Mouse (Mus musculus) cerebellum, adult 11 months (tissue): ENCODE results near the gene Cfap126.

Experiments
- DNase-seq: peaks from one replicate; pipeline ENCODE4 v3.0.0; 2022

Cfap126 gene

DNA sequence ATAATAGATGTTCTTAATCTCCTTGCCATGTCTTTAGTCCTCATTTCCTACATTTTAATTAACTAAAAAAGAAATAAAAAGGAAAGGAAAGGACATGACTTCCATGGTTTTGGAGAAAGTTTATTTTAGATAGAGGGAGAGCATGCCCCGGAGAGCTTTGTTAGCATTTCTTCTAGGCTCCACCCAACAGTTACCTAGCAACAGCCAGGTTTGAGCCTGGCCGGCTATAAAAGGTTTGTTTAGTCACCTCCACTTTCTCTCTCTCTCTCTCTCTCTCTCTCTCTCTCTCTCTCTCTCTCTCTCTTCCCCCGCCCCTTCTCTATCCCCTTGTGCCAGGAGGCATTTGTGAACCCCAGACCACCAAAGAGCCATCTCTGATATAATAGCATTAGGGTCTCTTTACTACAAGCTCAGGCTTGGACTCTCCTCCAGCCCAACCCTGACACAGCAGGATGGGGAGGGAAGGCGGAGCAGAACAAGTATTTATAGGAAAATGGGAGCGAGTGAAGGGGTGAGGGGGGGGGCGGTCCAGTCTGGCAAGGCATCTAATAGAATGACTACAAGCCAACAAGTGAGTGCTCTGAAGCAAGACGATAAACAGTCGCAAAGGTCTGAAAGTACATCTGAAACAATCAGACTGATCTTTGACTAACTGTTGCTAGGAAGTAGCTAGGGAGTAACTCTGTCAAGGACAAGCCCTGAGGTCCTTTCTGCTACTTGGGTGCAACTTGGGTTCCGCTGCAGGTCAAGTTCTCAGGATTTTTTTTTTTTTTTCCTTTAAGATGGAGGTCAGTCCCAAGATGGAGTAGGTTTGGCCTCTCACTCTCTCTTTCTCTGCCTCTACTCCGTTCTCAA, 17.4 kb upstream of the Cfap126 start:
- no peak for DNase-seq

DNA sequence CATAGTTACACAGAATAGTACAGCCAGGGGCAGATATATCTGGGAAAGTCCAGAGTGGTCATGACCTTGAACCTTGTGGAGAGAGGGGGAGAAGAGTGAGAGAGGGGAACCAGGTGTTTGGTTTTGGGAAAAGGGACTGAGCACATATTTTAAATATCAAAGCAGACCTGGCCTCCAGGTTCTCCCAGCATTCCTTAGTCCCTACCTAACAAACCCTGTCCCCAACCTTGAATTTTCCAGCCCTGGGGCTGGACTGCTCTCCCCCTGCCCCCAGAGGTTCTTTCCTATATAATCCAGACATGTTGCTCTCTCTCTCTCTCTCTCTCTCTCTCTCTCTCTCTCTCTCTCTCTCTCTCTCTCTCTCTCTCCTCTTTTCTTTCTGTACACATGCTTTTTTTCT, 16.6 kb upstream of the Cfap126 start:
- DNase-seq = no peak

DNA sequence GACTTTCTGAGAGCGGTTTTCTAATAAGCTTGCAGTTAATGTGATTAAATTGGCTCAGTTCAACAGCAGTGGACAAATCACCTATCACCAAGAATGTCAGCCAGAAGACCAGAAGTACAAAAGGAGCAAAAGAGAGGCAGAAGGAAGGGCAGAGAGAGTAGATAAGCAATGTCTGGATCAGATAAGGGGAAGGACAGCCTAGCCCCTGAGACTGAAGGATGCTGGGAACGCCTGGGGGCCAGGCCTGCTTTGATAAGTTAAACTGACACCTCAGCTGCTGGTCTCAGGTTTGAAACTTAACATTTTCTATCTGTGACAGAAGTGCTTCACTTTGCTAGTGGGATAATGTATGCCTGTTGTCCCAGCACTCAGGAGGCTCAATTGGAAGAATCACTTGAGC, 16.1 kb upstream of the Cfap126 start:
- DNase-seq = no peak

DNA sequence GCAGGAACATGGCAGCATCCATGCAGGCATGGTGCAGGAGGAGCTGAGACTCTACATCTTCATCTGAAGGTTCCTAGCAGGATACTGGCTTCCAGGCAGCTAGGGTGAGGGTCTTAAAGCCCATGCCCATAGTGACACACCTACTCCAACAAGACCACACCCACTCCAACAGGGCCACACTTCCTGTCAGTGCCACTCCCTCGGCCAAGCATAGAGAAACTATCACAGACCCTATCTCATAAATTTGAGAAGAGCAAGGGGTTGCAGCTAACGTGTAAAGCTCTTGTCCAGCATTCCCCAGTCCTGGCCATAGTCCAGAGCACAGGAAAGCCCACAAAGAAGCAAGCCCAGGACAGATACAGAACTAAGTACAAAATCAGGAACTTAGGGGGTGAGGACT, 12.7 kb upstream of the Cfap126 start:
- peak; percentile 14 for DNase-seq

DNA sequence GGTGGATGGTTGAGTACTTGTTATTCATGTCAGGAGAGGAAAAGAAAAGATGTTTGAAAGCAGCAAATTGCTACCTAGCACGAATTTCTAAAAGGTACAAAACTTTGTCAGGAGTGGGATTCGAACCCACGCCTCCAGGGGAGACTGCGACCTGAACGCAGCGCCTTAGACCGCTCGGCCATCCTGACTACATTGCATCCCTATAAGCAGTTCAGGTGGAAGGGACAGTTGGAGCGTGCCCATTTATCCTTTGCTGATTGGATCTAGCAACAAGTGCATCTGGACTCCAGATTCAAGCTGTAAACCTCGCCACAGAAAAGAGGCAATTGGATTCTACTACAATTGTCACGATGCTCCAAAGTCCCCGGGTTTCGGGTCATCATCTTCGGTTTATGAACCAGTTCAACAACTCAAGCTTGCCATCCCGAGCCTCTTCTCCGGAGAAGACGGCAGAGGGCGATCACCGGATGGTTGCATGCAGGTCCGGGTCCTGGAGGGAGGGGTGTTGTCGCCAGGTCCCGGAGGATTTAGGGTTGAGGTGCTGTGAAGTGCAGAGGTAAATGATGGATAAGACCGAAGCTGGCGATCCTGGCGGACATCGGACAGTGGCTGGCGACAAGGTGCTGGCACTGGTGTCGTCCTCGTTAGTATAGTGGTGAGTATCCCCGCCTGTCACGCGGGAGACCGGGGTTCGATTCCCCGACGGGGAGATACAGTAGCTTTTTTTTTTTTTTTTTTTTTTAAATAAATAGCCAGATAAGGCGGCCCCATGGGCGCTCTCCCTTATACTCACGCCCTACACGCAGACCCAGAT, 11.8 kb upstream of the Cfap126 start:
- DNase-seq = peak; percentile 88

DNA sequence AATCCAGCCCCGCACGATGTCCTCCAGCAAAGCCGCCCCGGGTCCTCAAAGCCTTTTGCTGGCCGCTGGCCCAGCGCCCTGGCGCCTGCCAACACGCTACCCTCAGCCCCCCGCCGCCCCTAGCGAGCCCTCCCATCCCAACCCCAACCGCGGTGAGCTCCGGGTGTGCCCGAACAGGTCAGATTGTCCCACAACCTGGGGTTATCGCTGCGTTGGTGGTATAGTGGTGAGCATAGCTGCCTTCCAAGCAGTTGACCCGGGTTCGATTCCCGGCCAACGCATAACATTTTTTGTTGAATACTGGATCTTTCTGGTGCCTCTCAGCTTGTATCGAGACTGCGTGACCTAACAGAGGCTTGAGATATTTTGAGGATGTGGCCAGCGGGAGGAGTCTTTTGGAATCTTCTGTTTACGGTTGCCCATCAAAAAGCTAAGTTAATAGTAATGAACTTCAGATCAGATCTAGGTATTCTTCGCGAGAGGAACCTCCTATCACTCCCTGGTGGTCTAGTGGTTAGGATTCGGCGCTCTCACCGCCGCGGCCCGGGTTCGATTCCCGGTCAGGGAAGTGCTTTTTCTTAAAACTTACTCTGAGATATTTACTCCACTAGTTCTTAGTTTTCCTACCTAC, 11.1 kb upstream of the Cfap126 start:
- DNase-seq = peak; percentile 82

DNA sequence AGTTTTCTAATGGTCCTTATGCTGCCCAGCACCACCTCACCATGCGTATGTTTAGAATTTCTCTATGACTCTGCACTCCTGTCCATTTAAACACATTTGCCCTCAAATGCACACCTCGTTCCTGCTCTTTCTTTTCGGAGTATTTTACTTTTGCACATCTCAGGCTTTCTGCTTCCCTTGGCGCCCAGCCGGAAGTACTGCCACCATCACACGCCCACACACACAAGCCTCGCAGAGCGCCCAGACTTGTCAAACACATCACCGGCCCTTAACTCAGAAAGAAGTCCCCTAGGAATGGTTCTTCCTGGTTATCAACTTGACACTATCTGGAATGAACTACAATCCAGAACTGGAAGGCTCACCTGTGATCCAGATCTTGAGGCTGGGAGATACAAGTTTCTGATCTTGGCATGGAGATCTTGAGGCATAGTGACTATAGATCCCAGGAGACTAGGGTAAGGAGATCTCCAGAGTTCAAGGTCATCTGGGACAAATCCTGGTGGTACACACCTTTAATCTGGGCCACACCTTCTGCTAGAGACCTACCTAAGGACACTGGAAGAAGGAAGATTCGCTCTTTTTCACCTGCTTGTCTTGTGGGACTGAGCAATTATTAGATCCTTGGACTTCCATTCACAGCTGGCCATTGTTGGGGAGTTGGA, 10.4 kb upstream of the Cfap126 start:
- DNase-seq = no peak

DNA sequence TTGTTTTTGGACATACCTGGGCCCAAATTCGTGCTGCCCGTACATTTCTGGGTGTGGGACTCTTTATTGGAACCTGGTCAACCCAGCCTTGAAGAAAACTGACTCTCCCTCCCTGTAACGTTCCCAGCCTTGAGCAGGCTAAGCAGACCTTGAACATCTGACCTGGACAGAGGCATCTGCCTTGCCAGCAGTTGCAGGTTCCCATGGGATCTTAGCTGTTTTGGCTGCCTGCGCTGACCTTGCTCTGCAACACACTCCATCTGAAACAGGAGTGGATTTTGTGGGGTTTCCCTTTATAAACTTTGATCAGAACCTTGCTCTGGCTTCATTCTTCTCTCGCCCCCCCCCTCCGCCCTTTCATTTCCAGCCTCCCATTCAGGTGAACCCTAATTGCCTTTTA, 8.5 kb upstream of the Cfap126 start:
- DNase-seq = no peak

DNA sequence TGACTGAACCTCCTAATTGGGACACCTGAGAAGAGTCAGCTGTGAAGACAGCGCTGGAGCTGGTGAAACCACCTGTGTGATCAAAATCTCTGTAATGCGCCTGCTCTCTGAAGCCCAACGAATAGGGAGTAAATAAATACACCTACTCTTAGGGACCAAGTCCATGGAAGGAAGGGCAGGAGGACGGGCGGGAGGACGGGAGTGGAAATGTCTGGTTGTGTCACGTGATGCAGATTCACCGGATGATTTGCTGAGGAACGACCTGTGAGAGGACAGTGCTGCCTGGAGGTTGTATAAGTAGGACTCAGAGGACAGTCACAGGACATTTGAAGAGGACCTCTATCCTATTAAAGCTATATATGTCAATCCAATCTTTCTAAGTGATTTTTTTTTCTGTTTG, 4.1 kb upstream of the Cfap126 start:
- DNase-seq = no peak

DNA sequence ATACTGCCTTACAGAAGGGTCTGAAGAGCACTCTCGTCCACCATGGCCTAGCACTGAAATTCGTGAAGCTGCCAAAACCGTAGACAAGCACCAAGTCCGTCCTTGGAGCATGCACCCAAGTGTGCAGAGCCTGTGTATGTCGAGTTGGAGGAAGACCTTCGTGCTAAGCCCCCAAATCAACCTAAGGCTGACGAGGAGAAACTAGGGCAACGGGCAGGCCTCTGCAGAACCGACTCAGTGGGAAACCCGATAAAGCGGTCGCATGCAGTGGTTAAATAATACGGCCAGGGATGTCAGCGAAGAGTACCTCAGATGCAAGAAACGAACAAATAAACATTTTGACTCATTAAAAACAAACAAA, 3.1 kb upstream of the Cfap126 start:
- no peak for DNase-seq

DNA sequence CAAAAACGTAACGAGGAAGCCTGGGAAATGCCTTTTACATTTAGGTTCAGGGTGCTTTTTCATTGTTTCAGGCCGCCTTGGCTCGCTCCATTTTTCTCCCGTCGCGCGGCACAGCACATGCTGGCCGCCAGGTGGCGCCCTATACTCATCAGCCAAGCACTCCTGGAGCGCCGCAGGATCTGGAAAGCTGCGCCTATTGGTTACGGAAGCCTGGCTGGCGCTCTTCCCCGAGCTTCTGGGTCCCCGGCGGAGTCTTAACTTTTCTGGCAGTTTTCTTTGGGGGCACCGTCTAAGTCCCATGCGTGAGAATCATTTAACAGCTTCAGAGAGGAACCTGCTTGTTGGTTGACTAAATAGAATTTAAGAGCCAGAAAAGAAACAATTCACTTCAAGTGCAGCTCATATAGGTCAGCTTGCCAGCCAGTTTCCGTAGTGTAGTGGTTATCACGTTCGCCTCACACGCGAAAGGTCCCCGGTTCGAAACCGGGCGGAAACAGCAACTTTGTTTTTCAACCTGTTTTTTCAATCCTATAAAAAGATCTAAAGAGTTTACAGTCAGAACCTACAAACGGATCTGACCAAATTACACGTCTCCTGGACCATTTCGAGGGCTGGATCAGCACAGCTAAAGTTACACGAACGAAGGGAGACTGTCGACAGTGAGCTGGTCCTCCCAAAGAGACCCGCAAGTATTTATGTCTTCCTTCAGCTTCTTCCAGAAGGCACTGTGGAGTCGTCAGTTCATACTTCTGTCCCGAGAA, 2.5 kb upstream of the Cfap126 start:
- peak; percentile 95 for DNase-seq

DNA sequence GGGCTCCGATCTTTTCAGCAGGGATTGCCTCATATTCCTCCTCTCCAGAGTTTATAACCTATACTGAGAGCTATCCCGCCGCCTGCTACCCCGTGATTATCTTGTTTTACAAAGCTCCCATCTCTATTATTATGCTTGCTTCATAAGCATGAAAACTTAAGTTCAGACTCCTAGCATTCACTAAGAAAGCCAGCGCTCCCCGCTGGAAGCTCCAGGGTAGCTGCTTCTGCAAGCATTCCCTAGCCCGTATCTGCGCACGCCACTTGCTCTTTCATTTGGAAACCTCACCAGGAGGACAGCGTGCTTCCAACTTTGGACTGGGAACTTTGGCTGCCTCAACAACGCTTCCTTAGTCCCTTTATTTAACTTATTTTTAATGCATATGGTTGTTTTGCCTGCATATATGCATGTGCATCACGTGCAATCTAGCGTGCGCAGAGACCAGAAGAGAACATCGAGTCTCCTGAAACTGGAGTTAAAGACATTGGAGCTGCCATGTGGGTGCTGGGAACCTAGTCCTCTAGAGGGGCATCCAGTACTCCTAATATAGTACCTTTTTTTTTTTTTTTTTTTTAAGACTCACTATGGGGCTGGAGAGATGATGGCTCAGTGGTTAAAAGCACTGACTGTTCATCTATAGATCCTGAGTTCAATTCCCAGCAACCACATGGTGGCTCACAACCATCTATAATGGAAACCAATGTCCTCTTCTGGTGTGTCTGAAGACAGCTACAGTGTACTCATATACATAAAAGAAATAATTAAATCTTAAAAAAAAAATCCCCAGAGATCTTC, 1.7 kb upstream of the Cfap126 start:
- DNase-seq = peak; percentile 23

DNA sequence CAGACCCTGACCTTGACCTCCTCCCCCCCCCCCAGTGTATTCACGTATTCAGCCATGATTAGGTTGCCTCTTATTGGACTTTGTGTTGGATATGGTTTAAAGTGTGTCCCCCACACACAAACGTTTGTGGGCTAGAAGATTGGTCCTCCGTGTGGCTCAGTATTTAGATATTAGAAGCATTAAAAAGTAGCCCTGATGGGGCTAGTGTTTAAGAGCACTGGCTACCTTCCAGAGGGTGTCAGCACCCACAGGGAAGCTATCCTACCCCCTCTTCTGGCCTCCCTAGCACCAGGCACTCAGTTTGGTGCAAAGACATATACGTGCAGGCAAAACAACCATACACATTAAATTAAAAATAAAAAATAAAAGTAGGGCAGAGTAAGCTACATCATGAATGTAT, 732 bp upstream of the Cfap126 start:
- no peak for DNase-seq

DNA sequence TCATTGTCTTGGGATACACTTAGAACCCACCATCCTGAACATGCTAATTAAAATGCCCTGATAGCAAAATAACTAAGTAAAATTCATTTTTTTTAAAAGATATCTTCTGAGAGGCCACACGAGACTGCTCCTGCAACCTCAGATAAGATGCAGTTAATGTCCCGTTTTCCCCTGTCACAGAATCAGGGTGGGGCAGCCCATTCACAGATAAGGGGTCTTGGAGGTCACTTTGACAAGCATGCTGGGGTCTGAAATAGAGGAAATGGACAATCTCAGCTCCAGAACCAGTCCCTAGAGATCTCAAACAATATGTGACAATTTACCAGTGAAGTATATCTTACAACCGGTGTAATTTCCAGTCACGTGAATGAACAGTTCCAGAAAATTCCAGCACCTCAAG, 2.6 kb downstream of the Cfap126 start:
- no peak for DNase-seq

DNA sequence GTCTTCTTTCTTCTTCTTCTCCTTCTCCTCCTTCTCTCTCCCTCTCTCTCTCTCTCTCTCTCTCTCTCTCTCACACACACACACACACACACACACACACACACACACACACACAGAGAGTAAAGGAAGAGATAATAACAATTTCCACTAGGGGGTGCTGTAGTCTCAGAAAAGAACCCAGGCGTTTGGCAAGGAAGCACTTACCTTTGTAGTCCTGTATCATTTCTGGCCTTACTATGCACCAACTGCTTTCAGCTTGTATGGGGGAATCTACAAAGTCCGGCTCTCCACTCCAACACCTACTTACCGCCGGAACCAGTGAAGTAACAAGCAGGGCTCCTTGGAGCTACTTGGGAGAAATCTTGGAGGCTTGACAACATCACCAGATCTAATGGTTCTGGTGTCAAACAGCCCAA, 4.6 kb downstream of the Cfap126 start:
- DNase-seq = peak; percentile 39

DNA sequence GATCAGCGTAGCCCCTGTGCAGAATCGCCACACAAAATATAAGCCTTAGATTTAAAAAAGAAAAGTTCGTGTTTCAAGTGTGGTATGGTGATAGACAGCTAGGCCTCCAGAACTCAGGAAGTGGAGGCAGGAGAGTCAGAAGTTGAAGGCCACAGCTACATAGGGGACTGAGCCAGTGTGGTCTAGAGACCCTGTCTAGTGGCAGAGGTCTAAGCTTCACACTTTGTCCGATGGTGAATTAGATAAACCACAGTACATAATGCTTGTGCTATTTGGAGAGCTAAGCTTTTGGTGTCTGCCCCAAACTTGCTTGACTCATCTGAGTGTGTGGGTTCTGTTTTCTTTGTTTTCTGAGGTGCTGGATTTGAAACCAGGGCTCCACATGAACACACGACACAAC, 5.3 kb downstream of the Cfap126 start:
- DNase-seq = no peak

DNA sequence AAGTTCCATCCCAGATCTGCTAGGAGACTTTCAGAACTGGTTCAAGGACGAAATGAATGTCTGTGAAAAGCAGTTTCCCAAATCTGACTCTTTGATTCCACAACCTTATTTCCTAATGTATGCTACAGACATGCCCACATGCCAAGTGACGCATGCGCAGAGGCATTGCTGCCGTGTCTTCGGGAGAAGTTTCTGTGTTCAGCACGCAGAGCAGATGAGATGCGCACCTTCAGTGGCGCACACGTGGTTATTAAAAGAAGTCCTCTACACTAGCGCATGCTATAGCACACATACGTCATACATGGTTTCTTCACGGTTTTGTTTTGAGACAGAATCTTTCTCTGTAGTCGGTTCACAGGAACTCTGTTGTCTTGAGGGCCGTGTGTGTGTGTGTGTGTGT, 5.7 kb downstream of the Cfap126 start:
- DNase-seq = no peak

DNA sequence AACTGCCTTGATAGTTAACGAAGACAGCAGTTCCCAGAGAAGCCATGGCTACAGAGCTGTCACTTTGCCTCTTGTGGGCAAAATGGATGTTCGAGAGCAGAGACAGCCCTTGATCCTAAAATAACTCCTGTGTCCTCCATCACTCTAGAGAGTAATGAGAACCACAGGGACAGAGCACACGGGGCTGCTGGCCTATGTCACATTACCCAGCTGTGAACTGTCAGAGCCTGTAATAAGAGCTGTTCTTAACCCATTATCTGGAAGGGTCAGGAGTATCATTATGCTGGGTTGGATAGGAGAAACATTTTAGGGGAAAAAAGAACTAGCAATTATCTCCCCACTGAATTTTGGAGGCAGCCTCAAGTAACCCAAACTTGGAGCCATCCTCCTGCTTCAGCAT, 7.2 kb downstream of the Cfap126 start:
- DNase-seq = no peak

DNA sequence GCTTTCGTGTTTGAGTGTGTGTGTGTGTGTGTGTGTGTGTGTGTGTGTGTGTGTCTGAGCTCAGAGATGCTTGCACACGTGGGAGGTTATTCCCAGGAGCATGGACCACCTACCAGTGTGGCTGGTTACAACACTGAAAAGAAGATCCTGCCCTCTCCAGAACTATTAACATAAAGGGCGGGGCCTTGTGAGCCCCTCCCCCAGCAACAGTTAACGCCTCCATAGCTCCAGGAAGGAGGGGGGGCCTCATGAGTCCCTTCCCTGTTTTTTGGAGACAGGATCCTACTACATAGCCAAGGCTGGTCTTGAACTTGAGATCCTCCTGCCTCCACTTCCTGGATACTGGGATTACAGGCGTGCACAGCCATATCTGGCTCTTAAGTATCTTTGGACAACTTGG, 8.1 kb downstream of the Cfap126 start:
- DNase-seq = no peak

DNA sequence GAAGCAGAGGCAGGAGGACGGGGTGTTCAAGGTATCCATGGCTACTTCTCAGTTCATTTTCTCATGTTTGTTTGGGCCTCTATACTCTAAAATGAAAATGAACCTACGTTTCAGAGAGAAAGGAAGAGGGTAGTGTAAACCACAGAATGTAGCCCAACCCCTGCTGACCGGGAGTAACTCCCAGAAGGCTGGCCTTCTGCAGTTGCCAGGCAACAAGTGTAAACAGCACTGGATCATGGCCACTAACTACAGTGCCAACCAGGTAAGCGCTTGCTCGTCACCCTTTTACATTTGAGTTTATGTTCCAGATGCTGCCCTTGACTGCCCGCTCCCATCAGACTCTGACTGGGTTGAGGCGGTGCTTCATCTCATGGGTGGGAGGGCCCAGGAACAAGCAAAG, 9.2 kb downstream of the Cfap126 start:
- DNase-seq = no peak

DNA sequence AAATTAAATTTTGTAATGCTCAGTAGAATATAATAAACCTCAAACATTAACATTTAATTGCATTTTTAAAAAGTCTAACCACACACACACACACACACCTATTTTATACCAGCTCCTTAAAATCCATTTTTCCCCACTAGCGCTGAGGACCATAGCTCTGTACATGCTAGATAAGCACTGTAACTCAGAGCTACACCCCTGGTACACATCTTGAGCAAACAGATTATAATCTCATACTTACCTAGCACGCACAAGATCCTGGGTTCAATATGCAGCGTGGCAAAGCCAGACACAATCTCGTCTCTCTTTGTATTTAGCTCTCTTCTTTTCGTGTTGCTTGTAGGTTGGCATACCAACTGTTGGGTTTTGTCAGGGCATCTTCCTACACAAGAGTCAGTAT, 10.7 kb downstream of the Cfap126 start:
- DNase-seq = no peak

DNA sequence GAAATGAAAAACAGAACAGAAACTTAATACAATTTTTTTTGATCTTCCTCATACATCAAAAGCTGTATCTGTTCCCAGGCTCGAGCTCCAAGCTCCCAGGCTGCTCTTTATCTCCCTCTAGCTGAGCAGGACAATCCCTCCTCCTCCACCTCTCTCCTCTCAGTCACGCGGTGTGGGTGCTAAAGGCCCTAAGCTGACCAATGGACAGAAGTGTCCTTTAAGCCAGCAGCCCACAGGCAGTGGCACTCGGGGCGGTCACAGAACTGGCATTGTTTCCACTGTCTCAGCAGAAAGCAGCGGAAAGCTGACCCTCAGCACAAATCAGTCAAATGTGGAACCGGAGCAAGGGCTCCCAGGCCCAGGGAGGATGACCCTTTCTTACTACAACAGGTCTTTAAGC, 15.5 kb downstream of the Cfap126 start:
- DNase-seq = no peak
